Mouse (Mus musculus) central nervous system, embryonic 18 days (tissue): ENCODE results near the gene Arl16. TPM values are rescaled to one million over a fixed set of nuclear protein-coding genes. Genes with fewer than 3 reads are reported as not detected.

Source experiments
- polyA plus RNA-seq: library from polyadenylated mRNA; depleted of rRNA; stranded (reverse); fragments of >200 nt; gene quantifications from 2 replicates; pipeline ENCODE4 v1.2.3, GENCODE M21; 2012; rRNA removed

The Arl16 gene
- 42.5 and 46.3 TPM in 2 replicates for polyA plus RNA-seq

DNA sequence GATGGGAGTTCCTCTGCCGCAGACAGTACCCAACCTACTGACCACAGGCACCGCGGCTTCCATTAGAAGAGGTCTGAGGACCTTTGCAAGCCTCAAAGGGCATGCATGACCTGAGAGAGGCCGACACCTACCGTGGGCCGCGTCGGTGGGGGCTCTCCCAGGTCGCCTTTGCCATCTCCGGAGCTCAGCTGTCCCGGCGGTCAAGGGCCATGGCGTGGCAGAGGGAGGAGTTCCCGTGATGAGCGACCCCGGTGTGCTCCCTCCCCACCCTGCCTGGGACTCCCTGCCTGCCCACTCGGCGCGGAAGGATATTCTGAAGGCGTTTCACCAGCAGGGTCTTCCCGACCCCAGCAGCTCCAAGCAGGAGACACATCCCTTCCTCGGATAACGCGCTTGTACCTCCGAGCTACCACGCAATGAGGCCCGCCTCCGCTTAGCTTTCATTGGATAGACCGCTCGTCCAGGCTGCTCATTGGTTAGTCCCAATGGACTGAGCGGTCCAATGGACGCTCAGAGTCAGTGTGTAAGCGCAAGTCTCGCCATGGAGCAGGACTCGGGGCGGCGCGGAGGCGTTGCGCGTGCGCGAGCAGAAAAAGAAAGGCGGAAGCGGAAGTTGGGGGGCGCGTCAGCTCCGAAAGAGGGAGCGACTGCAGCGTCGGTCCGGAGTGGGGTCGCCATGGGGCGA is at the start of gene Arl16:
Gene Arl16 (minus strand): TSS at position 557 of the 685 bp plus-strand sequence.

DNA sequence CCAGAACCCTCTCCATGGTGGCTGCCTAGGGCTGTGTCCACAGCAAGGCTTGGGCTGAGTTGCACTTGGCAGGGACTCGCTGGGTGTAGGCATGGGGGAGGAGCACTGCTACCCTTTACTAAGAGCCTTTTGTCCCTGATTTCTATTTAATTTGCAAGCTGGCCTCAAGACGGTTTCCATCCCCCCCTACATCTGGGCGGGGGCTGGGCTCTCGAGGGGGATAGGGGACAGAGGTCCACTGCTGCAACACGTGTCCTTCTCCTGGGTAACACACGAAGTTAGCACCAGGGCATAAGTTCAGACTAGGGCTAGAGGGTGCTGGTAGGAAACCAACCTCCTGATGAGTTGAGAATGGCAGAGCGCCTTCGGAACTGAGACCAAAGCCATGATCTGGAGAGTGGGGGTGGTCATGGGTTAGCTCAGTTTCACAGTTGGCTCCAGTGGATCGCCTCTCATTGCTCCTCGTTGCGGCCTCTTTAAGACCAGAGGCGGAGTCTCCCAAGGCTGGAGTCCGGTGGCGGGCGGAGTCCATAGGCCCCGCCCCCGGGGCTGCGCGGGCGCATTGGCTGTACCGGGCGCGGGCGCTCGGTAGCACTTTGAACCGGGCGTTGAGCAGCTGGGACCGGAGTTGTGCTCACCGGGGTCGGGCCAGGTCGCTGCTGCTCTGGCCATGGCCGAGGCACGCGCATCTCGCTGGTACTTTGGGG is 24.1 kb upstream of the Arl16 start, which contains the start of gene Slc25a10:
Gene Slc25a10 (plus strand): TSS at position 524 of the 707 bp plus-strand sequence.

GRCm38 (mm10) chr11:120484265-120484981 is 17.0 kb upstream of the Arl16 start, which contains the start of gene Mrpl12:
TSS of gene Mrpl12 (plus strand) at chr11:120484613.

GRCm38 (mm10) chr11:120457772-120458751 is 9.3 kb downstream of the Arl16 start, which contains the start of the genes Oxld1 and Ccdc137:
TSS of gene Oxld1 (minus strand) at chr11:120458068.
TSS of gene Ccdc137 (plus strand) at chr11:120458115.

GRCm38 (mm10) chr11:120453306-120453705 is 14.1 kb downstream of the Arl16 start, which contains the start of gene Pde6g:
TSS of gene Pde6g (minus strand) at chr11:120453500.

GRCm38 (mm10) chr11:120442344-120442743 is 25.1 kb downstream of the Arl16 start, which contains the start of gene Tspan10:
TSS of gene Tspan10 (plus strand) at chr11:120442644.

DNA sequence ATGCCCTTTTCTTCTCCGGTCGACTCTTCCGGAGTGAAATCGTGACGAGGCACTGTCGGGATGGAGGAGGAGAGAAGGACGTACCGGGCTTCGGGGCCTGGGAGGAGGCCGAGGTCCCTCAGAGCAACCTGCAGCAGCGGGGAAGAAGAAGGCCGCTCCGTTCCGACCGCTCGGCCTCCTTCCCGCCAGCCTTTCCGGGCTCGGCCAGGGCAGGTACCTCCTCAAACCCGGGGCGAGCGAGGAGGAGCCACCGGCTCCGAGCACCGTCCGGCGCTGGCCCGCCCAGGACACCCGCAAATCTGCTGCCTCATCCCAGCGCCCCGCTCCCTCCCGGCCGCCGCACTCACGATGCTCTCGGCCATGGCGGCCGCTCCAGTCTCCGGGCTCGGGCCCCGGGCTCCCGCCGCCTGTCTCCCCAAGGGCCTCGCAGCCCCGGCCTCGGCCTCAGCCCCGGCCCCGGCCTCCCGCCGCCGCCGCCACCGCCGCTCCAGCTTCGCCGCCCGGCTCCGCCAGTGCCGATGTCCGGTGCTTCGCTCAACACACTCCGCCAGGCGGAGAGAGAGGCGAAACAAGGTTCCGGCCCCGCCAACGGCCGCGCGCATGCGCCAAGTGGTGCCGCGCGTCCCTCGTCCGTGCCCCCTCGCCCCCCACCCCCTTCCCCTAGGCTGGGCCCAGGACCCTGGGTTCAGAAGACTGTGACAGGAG is 30.1 kb downstream of the Arl16 start, which contains the start of gene Nploc4:
Gene Nploc4 (minus strand): TSS at position 557 of the 705 bp plus-strand sequence.

Other genes starting within 250 kb of the Arl16 start
- 16.9 and 20.1 TPM in 2 replicates for gene Bahcc1, start 234.7 kb downstream of the Arl16 start, polyA plus RNA-seq
- gene Actg1, start 119.1 kb downstream of the Arl16 start, polyA plus RNA-seq, result 1,434 and 1,972 TPM in 2 replicates
- gene Fscn2, start 106.1 kb downstream of the Arl16 start, polyA plus RNA-seq, result 0.49 and 0.66 TPM in 2 replicates
- 107 and 108 TPM in 2 replicates for gene Faap100, start 88.8 kb downstream of the Arl16 start, polyA plus RNA-seq
- 52.6 and 53.0 TPM in 2 replicates for gene Nploc4, start 29.9 kb downstream of the Arl16 start, polyA plus RNA-seq
- not detected in 2 replicates for gene Tspan10, start 25.0 kb downstream of the Arl16 start, polyA plus RNA-seq
- gene Pde6g, start 14.1 kb downstream of the Arl16 start, polyA plus RNA-seq, result 0.32 and 0.56 TPM in 2 replicates
- 8.6 and 10.0 TPM in 2 replicates for gene Oxld1, start 9.5 kb downstream of the Arl16 start, polyA plus RNA-seq
- gene Ccdc137, start 9.5 kb downstream of the Arl16 start, polyA plus RNA-seq, result 30.3 and 32.5 TPM in 2 replicates
- gene Mrpl12, start 17.0 kb upstream of the Arl16 start, polyA plus RNA-seq, result 107 and 119 TPM in 2 replicates
- 33.0 and 33.5 TPM in 2 replicates for gene Slc25a10, start 24.2 kb upstream of the Arl16 start, polyA plus RNA-seq
- gene Gcgr, start 63.1 kb upstream of the Arl16 start, polyA plus RNA-seq, result 0.10 and 0.45 TPM in 2 replicates
- gene Mcrip1, start 82.1 kb upstream of the Arl16 start, polyA plus RNA-seq, result 192 and 196 TPM in 2 replicates
- 1.1 TPM in 1 of 2 replicates, not detected in the other for gene Ppp1r27, start 83.5 kb upstream of the Arl16 start, polyA plus RNA-seq
- gene P4hb, start 105.6 kb upstream of the Arl16 start, polyA plus RNA-seq, result 153 and 156 TPM in 2 replicates
- gene Arhgdia, start 114.0 kb upstream of the Arl16 start, polyA plus RNA-seq, result 443 and 473 TPM in 2 replicates
- 83.1 and 83.5 TPM in 2 replicates for gene Alyref, start 130.8 kb upstream of the Arl16 start, polyA plus RNA-seq
- 185 and 196 TPM in 2 replicates for gene Anapc11, start 130.8 kb upstream of the Arl16 start, polyA plus RNA-seq
- 0.22 and 0.57 TPM in 2 replicates for gene Npb, start 140.9 kb upstream of the Arl16 start, polyA plus RNA-seq
- 286 and 294 TPM in 2 replicates for gene Pcyt2, start 150.3 kb upstream of the Arl16 start, polyA plus RNA-seq
- gene Sirt7, start 157.6 kb upstream of the Arl16 start, polyA plus RNA-seq, result 67.4 and 67.5 TPM in 2 replicates
- 69.7 and 75.8 TPM in 2 replicates for gene Mafg, start 166.0 kb upstream of the Arl16 start, polyA plus RNA-seq
- gene Pycr1, start 176.2 kb upstream of the Arl16 start, polyA plus RNA-seq, result 19.2 and 19.8 TPM in 2 replicates
- 0.63 and 0.74 TPM in 2 replicates for gene Myadml2, start 180.6 kb upstream of the Arl16 start, polyA plus RNA-seq
- gene Notum, start 193.6 kb upstream of the Arl16 start, polyA plus RNA-seq, result 7.3 and 7.5 TPM in 2 replicates
- 70.1 and 71.8 TPM in 2 replicates for gene Aspscr1, start 205.4 kb upstream of the Arl16 start, polyA plus RNA-seq
- 56.6 and 60.2 TPM in 2 replicates for gene Cenpx, start 246.1 kb upstream of the Arl16 start, polyA plus RNA-seq
- gene Lrrc45, start 246.3 kb upstream of the Arl16 start, polyA plus RNA-seq, result 144 TPM in 2 replicates